Mouse (Mus musculus): ENCODE measurements around the gene Col19a1. TPM values are rescaled to one million over a fixed set of nuclear protein-coding genes. Genes with fewer than 3 reads are reported as not detected.

Gene Col19a1
- polyA plus RNA-seq, 1 experiment from 2014 or later, result not detected

DNA sequence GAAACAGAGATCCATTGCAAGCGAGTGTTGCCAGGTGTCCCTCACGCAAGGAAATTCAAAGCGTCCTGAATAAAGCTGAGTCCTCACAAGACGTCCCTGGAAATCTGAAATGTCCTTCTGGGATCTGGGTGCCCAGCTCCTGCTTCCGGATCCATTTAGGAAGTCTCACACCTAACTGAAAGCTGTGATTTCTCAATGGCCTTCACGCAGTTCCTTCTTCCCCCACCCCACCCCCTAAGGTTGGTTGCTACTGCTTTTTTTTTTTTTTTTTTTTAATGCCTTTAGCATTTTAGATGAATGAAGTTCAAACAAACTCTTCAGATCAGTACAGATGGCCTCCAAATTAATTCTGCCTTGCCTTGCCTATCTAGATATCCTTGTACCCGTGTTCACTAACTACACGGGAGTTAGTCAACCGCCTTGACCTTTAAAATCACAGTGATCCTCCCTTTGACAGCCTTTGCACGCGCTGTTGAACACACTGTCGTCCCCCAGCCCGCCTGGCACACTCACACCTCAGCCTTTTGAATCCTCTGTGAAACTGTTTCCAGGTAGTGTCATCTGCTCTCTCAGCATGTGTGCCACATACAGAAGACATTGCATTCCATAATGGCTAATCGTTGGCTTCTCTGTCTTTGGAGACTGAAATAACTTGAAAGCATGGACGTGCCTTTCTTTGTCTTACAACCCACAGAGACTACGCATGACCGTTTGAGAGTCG lies 36.6 kb downstream of the Col19a1 start:
- Histone ChIP-seq H3K27ac (ENCODE audit: low read depth, low read length) (no peak overlapping the region), H3K36me3 (ENCODE audit: control insufficient read depth, insufficient read depth, low read length) (no peaks in the 10 kb centered on the region), H3K27me3 (ENCODE audit: control insufficient read depth, insufficient read depth, low read length) (no peaks in the 10 kb centered on the region), H3K4me2 (replicated peaks; ENCODE audit: low read depth, low read length) (no peak overlapping the region), H3K9me3 (ENCODE audit: control insufficient read depth, low read length) (no peaks in the 10 kb centered on the region), H3K9ac (ENCODE audit: low read depth, low read length) (no peak overlapping the region), H3K4me1 (ENCODE audit: control insufficient read depth, insufficient read depth, low read length) (no peaks in the 10 kb centered on the region), H3K4me3 (ENCODE audit: low read length) (no peak overlapping the region)
- 68% methylated on average over 18 of the region's 18 CpGs for WGBS
- ATAC-seq (ENCODE audit: low FRiP score, low TSS enrichment), result no peak

DNA sequence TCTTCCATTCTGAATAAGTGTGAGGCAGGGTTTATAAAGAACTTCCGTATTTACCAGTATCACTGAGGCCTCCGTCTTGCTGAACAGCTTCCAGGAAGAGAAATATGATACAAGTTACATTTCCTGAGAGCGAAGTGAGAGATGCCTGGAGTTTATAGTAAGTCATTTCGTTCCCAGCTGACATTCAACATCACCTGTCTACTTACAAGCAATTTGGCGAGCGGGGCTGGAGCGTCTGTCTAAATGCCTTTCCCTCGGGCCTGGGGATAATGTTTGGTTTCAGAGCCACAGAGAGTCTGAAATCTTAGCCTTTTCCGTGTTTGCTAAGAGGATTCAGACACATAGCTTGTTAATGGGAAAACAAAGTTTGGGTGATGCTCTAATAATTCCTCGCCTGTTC lies 37.2 kb downstream of the Col19a1 start:
- no peaks in the 10 kb centered on the region for H3K36me3 ChIP-seq (ENCODE audit: control insufficient read depth, insufficient read depth, low read length)
- H3K27me3 ChIP-seq (ENCODE audit: control insufficient read depth, insufficient read depth, low read length), result no peaks in the 10 kb centered on the region
- no peak overlapping the region for H3K4me2 ChIP-seq (replicated peaks; ENCODE audit: low read depth, low read length)
- H3K4me1 ChIP-seq (ENCODE audit: control insufficient read depth, insufficient read depth, low read length), result no peaks in the 10 kb centered on the region
- no peak overlapping the region for H3K27ac ChIP-seq (ENCODE audit: low read depth, low read length)
- H3K9ac ChIP-seq (ENCODE audit: low read depth, low read length), result no peak overlapping the region
- no peak for ATAC-seq (ENCODE audit: low FRiP score, low TSS enrichment)
- H3K4me3 ChIP-seq (ENCODE audit: low read length), result no peak overlapping the region
- WGBS, result 37% methylated on average over 10 of the region's 10 CpGs
- no peaks in the 10 kb centered on the region for H3K9me3 ChIP-seq (ENCODE audit: control insufficient read depth, low read length)

DNA sequence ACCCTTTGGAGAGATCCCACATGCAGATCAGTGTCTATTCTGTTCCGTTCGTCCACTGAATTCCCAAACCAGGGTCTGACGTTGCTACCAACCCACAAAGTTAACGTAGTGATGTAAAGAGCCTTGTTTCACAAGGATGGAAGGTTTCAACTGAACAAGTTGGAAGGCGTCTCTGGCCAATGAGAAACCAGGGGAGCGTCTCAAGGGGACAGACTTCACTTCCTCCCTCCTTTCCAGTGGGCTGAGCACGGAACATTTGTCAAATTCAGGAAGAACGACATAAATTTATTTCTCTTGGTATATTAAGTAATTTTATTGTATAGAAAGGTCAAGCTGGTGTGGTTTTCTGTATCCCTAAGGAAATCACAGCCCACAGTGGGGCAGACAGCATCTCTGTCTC lies 38.2 kb downstream of the Col19a1 start:
- H3K9ac ChIP-seq (ENCODE audit: low read depth, low read length), result no peak overlapping the region
- no peaks in the 10 kb centered on the region for H3K4me1 ChIP-seq (ENCODE audit: control insufficient read depth, insufficient read depth, low read length)
- no peaks in the 10 kb centered on the region for H3K36me3 ChIP-seq (ENCODE audit: control insufficient read depth, insufficient read depth, low read length)
- H3K27ac ChIP-seq (ENCODE audit: low read depth, low read length), result no peak overlapping the region
- no peak for ATAC-seq (ENCODE audit: low FRiP score, low TSS enrichment)
- no peak overlapping the region for H3K4me3 ChIP-seq (ENCODE audit: low read length)
- no peaks in the 10 kb centered on the region for H3K9me3 ChIP-seq (ENCODE audit: control insufficient read depth, low read length)
- 54% methylated on average over 8 of the region's 8 CpGs for WGBS
- no peak overlapping the region for H3K4me2 ChIP-seq (replicated peaks; ENCODE audit: low read depth, low read length)
- no peaks in the 10 kb centered on the region for H3K27me3 ChIP-seq (ENCODE audit: control insufficient read depth, insufficient read depth, low read length)

DNA sequence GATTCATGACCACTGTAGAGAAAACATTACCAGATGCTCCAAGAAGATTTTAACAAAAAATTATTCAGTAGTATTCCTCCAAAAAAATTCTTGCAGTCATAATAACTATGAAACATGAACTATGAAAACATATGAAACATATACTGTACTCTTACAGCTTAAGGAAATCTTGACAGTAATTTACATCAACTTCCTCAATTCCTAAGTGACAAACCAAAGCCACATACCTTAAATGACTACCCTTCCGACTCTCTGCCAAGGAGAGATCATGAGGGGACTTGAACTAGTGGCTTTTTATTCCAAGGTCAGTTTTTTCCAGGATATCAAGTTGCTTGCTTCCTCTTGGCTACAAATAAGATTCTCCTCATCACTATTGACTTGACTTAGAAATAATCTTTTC lies 39.7 kb downstream of the Col19a1 start:
- 77% methylated on average over 1 of the region's 1 CpGs for WGBS
- H3K36me3 ChIP-seq (ENCODE audit: control insufficient read depth, insufficient read depth, low read length), result no peaks in the 10 kb centered on the region
- no peak overlapping the region for H3K4me3 ChIP-seq (ENCODE audit: low read length)
- no peaks in the 10 kb centered on the region for H3K9me3 ChIP-seq (ENCODE audit: control insufficient read depth, low read length)
- no peaks in the 10 kb centered on the region for H3K4me1 ChIP-seq (ENCODE audit: control insufficient read depth, insufficient read depth, low read length)
- no peaks in the 10 kb centered on the region for H3K27me3 ChIP-seq (ENCODE audit: control insufficient read depth, insufficient read depth, low read length)
- H3K4me2 ChIP-seq (replicated peaks; ENCODE audit: low read depth, low read length), result no peak overlapping the region
- no peak overlapping the region for H3K27ac ChIP-seq (ENCODE audit: low read depth, low read length)
- ATAC-seq (ENCODE audit: low FRiP score, low TSS enrichment), result no peak
- H3K9ac ChIP-seq (ENCODE audit: low read depth, low read length), result no peak overlapping the region

DNA sequence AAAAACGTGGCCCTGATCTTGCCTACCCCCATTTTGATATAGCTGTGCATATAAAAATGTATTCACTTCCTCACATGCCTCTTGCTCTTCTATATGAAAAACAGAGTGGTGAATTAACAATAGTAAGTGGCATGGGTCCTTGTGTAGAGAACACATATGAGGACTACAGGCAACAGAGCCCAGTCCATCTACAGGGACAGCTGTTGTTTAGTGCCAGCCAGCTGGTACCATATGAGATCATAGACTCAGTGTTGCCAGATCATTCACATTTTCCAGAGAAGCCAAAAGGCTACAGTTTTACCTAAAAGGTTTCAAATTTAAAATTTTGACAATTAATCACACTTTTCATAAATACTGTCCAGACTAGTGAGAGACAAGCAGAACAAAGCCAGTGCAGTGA lies 47.4 kb downstream of the Col19a1 start:
- Histone ChIP-seq H3K9me3 (ENCODE audit: control insufficient read depth, low read length) (no peaks in the 10 kb centered on the region), H3K4me3 (ENCODE audit: low read length) (no peak overlapping the region), H3K4me2 (replicated peaks; ENCODE audit: low read depth, low read length) (no peak overlapping the region), H3K36me3 (ENCODE audit: control insufficient read depth, insufficient read depth, low read length) (no peaks in the 10 kb centered on the region), H3K27ac (ENCODE audit: low read depth, low read length) (no peak overlapping the region), H3K27me3 (ENCODE audit: control insufficient read depth, insufficient read depth, low read length) (no peaks in the 10 kb centered on the region), H3K4me1 (ENCODE audit: control insufficient read depth, insufficient read depth, low read length) (no peaks in the 10 kb centered on the region), H3K9ac (ENCODE audit: low read depth, low read length) (no peak overlapping the region)
- no peak for ATAC-seq (ENCODE audit: low FRiP score, low TSS enrichment)
- 88% methylated on average over 1 of the region's 1 CpGs for WGBS

DNA sequence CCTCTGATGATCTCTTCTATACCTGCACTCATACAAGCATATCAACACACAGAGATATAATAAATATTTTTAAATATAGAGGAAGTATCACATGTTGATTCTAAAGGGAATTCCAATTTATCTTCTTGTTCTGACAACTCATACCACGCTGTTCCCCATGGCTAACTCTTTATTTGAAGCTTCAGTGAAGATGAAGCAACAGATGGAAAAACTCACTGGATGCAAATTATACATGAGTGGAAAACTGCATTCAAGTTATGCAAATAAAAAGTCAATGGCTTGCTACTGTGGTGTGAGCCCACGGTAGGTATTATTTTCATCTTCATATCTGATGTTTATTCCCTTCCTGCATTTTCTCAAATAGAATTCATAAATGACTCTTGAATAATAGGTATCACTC lies 60.1 kb downstream of the Col19a1 start:
- Histone ChIP-seq H3K9me3 (ENCODE audit: control insufficient read depth, low read length) (no peaks in the 10 kb centered on the region), H3K36me3 (ENCODE audit: control insufficient read depth, insufficient read depth, low read length) (no peaks in the 10 kb centered on the region), H3K4me3 (ENCODE audit: low read length) (no peak overlapping the region), H3K4me1 (ENCODE audit: control insufficient read depth, insufficient read depth, low read length) (no peaks in the 10 kb centered on the region), H3K9ac (ENCODE audit: low read depth, low read length) (no peak overlapping the region), H3K27me3 (ENCODE audit: control insufficient read depth, insufficient read depth, low read length) (no peaks in the 10 kb centered on the region), H3K27ac (ENCODE audit: low read depth, low read length) (no peak overlapping the region), H3K4me2 (replicated peaks; ENCODE audit: low read depth, low read length) (no peak overlapping the region)
- no peak for ATAC-seq (ENCODE audit: low FRiP score, low TSS enrichment)
- WGBS, result 75% methylated on average over 2 of the region's 2 CpGs

DNA sequence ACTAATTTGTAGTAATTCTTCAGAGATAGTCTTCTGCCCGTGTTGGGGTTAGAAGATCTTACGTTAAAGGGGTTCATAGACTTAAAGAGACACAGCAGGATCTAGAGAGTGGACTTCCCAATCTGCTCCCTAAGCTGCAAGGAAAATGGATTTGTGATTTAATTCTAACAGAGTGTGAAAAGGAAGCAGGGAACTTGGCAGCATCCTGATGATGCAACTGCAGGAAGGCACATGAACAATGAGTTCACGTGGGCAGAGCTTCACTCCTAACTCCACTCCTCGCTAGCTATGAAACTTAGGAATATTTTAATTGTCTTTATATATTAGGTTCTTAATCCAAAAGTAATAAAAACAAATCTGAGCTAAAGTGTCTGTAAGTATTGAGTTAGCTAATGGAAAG lies 69.8 kb downstream of the Col19a1 start:
- ATAC-seq (ENCODE audit: low FRiP score, low TSS enrichment), result no peak
- H3K27me3 ChIP-seq (ENCODE audit: control insufficient read depth, insufficient read depth, low read length), result no peaks in the 10 kb centered on the region

DNA sequence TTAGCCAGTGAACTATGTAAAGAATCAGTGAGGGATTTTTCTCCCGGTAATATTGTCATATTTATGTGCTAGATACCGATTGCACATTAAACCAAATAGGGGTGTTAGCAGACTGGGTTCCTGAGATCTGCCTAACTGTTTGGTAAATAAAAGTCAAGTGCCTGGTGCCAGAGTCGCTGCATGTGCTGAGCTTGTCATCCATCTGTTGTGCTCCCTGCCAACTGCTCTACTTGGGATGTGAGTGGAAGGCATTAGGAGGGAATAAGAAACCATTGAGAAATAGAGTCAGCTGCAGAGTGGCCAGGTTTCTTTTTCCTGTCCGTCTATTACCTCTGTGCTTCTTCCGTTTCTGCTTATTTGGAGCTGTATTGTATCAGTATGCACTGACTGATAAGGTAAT lies 71.9 kb downstream of the Col19a1 start:
- Histone ChIP-seq H3K27me3 (ENCODE audit: control insufficient read depth, insufficient read depth, low read length) (no peaks in the 10 kb centered on the region), H3K27ac (ENCODE audit: low read depth, low read length) (no peak overlapping the region), H3K4me1 (ENCODE audit: control insufficient read depth, insufficient read depth, low read length) (no peaks in the 10 kb centered on the region), H3K4me2 (replicated peaks; ENCODE audit: low read depth, low read length) (no peak overlapping the region), H3K9me3 (ENCODE audit: control insufficient read depth, low read length) (no peaks in the 10 kb centered on the region), H3K9ac (ENCODE audit: low read depth, low read length) (no peak overlapping the region), H3K4me3 (ENCODE audit: low read length) (no peak overlapping the region), H3K36me3 (ENCODE audit: control insufficient read depth, insufficient read depth, low read length) (no peaks in the 10 kb centered on the region)
- 89% methylated on average over 5 of the region's 5 CpGs for WGBS
- ATAC-seq (ENCODE audit: low FRiP score, low TSS enrichment), result no peak

More for the DNA sequence above, 69.8 kb downstream of the Col19a1 start:
- Histone ChIP-seq H3K9ac (ENCODE audit: low read depth, low read length) (no peak overlapping the region), H3K4me1 (ENCODE audit: control insufficient read depth, insufficient read depth, low read length) (no peaks in the 10 kb centered on the region), H3K36me3 (ENCODE audit: control insufficient read depth, insufficient read depth, low read length) (no peaks in the 10 kb centered on the region), H3K4me2 (replicated peaks; ENCODE audit: low read depth, low read length) (no peak overlapping the region), H3K27ac (ENCODE audit: low read depth, low read length) (no peak overlapping the region), H3K9me3 (ENCODE audit: control insufficient read depth, low read length) (no peaks in the 10 kb centered on the region), H3K4me3 (ENCODE audit: low read length) (no peak overlapping the region)
- 84% methylated on average over 4 of the region's 4 CpGs for WGBS

DNA sequence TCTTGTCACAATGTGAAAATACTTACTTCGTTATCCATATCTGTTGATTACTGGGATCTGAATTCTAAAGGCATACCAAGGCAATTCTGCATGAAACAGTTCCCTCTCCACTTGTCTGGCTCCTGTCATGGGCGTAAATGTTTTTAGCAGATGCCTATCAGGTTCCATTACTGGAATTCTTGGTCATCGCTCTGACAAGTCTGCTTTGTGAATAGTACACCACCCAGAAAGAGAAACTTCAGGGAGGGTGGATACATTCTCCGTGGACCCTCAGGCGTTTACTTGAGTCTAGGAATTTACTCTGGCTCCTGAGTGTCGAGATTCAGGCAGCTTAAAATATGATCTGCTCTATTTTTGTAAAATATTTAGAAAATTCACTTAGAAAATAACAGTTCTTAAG lies 75.7 kb downstream of the Col19a1 start:
- WGBS, result 72% methylated on average over 6 of the region's 6 CpGs

More for the DNA sequence above, 75.7 kb downstream of the Col19a1 start:
- ATAC-seq (ENCODE audit: low FRiP score, low TSS enrichment), result no peak
- no peaks in the 10 kb centered on the region for H3K4me1 ChIP-seq (ENCODE audit: control insufficient read depth, insufficient read depth, low read length)
- H3K36me3 ChIP-seq (ENCODE audit: control insufficient read depth, insufficient read depth, low read length), result no peaks in the 10 kb centered on the region
- H3K4me2 ChIP-seq (replicated peaks; ENCODE audit: low read depth, low read length), result no peak overlapping the region
- no peaks in the 10 kb centered on the region for H3K9me3 ChIP-seq (ENCODE audit: control insufficient read depth, low read length)
- no peak overlapping the region for H3K4me3 ChIP-seq (ENCODE audit: low read length)
- H3K27ac ChIP-seq (ENCODE audit: low read depth, low read length), result no peak overlapping the region
- no peak overlapping the region for H3K9ac ChIP-seq (ENCODE audit: low read depth, low read length)
- no peaks in the 10 kb centered on the region for H3K27me3 ChIP-seq (ENCODE audit: control insufficient read depth, insufficient read depth, low read length)

Measured in kidney, embryonic 14.5 days (tissue).